Mouse (Mus musculus) naive thymus-derived CD4-positive, alpha-beta T cell, adult 2 months (primary cell): ENCODE measurements around the gene D3Ertd751e.

ENCODE experiments used
- DNase-seq: peaks from one replicate; pipeline ENCODE4 v3.0.0-alpha.2; 2011; ENCODE audit warnings: low read depth

Gene D3Ertd751e

GRCm38 (mm10) chr3:41742278-41742934 lies at the start of gene D3Ertd751e, which contains the start of gene Sclt1:
Gene D3Ertd751e, plus strand, starts transcription at chr3:41742611.
Gene Sclt1, minus strand, starts transcription at chr3:41742514.
- peak; percentile 98 for DNase-seq

GRCm38 (mm10) chr3:41695681-41696080 lies 46.7 kb upstream of the D3Ertd751e start:
- DNase-seq: no peak

GRCm38 (mm10) chr3:41741601-41742277 lies 672 bp upstream of the D3Ertd751e start:
- peak; percentile 59 for DNase-seq

- DNase-seq: peak; percentile 55
Observed at GRCm38 (mm10) chr3:41743436-41743835, 1.0 kb downstream of the D3Ertd751e start.

- no peak for DNase-seq
Observed at GRCm38 (mm10) chr3:41754556-41754955, 12.1 kb downstream of the D3Ertd751e start.

- no peak for DNase-seq
Observed at GRCm38 (mm10) chr3:41762091-41762490, 19.7 kb downstream of the D3Ertd751e start.

DNA sequence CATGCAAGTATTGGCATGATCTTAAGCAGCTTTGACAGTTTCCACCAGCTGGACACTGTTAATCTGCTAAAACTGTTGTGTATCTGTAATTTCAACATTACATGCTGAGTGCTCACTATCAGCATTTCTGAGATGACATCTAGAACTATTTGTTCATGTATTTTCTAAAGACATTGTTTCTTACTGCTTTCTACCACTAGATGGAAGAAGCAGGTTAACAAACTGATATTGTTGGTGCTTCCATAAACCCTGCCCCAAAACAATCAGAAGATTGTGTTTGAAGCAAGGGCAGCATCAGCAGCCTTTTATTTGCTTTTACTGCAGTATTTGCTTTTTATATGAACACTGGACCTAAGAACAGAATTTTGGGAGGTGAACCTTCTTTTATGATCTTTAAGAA lies 70.0 kb downstream of the D3Ertd751e start:
- no peak for DNase-seq
